In genomic region chr2:143838698-143839097, GRCm38 (mm10) we compare ENCODE assay signal across 8 mouse cellular contexts. TPM values are rescaled to one million over a fixed set of nuclear protein-coding genes. Genes with fewer than 3 reads are reported as not detected.
DNase-seq lines count a peak whose midpoint lies in the region; ATAC-seq lines count a peak whose summit lies in the region.

No protein-coding gene starts in this region.

- no peak for ATAC-seq in embryonic facial prominence, embryonic 14.5 days (ENCODE audit: low read depth)
- ATAC-seq in heart, embryonic 15.5 days (replicated peaks; ENCODE audit: insufficient number of reproducible peaks, insufficient read depth, low FRiP score, low read depth), result 0 out of 2 replicates have a peak, but pooled peaks have one; percentile 63
- peak; percentile 87 for ATAC-seq in lung, embryonic 16.5 days (ENCODE audit: low read depth)
- no peak for ATAC-seq in hindbrain, embryonic 16.5 days

- peak; percentile 13 for DNase-seq in embryonic facial prominence, embryonic 14.5 days (ENCODE audit: low spot score)
- no peak for DNase-seq in embryonic facial prominence, embryonic 10.5 days (ENCODE audit: low spot score)
- DNase-seq in 3T3-L1 (ENCODE audit: low read depth, low spot score), result peak; percentile 87
- DNase-seq in gastrocnemius, postnatal 25 days, result no peak
- no peak for DNase-seq in right cerebral cortex, postnatal 14 days

- H3K9me3 ChIP-seq in embryonic facial prominence, embryonic 14.5 days (ENCODE audit: control insufficient read depth, low read length), result no peaks in the 10 kb centered on the region
- no peaks in the 10 kb centered on the region for H3K9me3 ChIP-seq in embryonic facial prominence, embryonic 10.5 days
- H3K9me3 ChIP-seq in heart, embryonic 15.5 days (replicated peaks), result no peaks in the 10 kb centered on the region
- H3K9me3 ChIP-seq in lung, embryonic 16.5 days (ENCODE audit: control insufficient read depth, low read length), result no peaks in the 10 kb centered on the region
- H3K9me3 ChIP-seq in hindbrain, embryonic 16.5 days (ENCODE audit: control insufficient read depth, low read length), result no peaks in the 10 kb centered on the region

- 55% methylated on average over 5 of the region's 5 CpGs for WGBS in embryonic facial prominence, embryonic 14.5 days
- 70% methylated on average over 5 of the region's 5 CpGs for WGBS in embryonic facial prominence, embryonic 10.5 days
- 34% methylated on average over 5 of the region's 5 CpGs for WGBS in heart, embryonic 15.5 days
- 27% methylated on average over 5 of the region's 5 CpGs for WGBS in lung, embryonic 16.5 days
- WGBS in hindbrain, embryonic 16.5 days, result 69% methylated on average over 5 of the region's 5 CpGs

- H3K27ac ChIP-seq in embryonic facial prominence, embryonic 14.5 days (replicated peaks; ENCODE audit: low read depth, low read length), result no peak overlapping the region
- H3K27ac ChIP-seq in embryonic facial prominence, embryonic 10.5 days (replicated peaks), result no peak overlapping the region
- no peak overlapping the region for H3K27ac ChIP-seq in heart, embryonic 15.5 days
- no peak overlapping the region for H3K27ac ChIP-seq in lung, embryonic 16.5 days (ENCODE audit: low read length)
- no peak overlapping the region for H3K27ac ChIP-seq in hindbrain, embryonic 16.5 days (ENCODE audit: low read depth, low read length)

- H3K9ac ChIP-seq in embryonic facial prominence, embryonic 14.5 days (ENCODE audit: low read depth, low read length), result no peak overlapping the region
- H3K9ac ChIP-seq in heart, embryonic 15.5 days, result no peak overlapping the region
- H3K9ac ChIP-seq in lung, embryonic 16.5 days (ENCODE audit: low read length), result no peak overlapping the region
- H3K9ac ChIP-seq in hindbrain, embryonic 16.5 days (ENCODE audit: low read depth, low read length), result no peak overlapping the region

- H3K36me3 ChIP-seq in embryonic facial prominence, embryonic 14.5 days (ENCODE audit: control insufficient read depth, insufficient read depth, low read length), result no peaks in the 10 kb centered on the region
- no peaks in the 10 kb centered on the region for H3K36me3 ChIP-seq in embryonic facial prominence, embryonic 10.5 days (replicated peaks)
- H3K36me3 ChIP-seq in heart, embryonic 15.5 days, result no peaks in the 10 kb centered on the region
- H3K36me3 ChIP-seq in lung, embryonic 16.5 days (ENCODE audit: control insufficient read depth, insufficient read depth, low read length), result no peaks in the 10 kb centered on the region
- no peaks in the 10 kb centered on the region for H3K36me3 ChIP-seq in hindbrain, embryonic 16.5 days (ENCODE audit: control insufficient read depth, insufficient read depth, low read length)

- H3K27me3 ChIP-seq in embryonic facial prominence, embryonic 14.5 days (replicated peaks; ENCODE audit: control insufficient read depth, insufficient read depth, low read length), result no peaks in the 10 kb centered on the region
- H3K27me3 ChIP-seq in embryonic facial prominence, embryonic 10.5 days (replicated peaks; ENCODE audit: low read depth, poor library complexity, severe bottlenecking), result no peaks in the 10 kb centered on the region
- no peaks in the 10 kb centered on the region for H3K27me3 ChIP-seq in heart, embryonic 15.5 days
- H3K27me3 ChIP-seq in lung, embryonic 16.5 days (ENCODE audit: control insufficient read depth, insufficient read depth, low read depth, low read length), result no peaks in the 10 kb centered on the region
- H3K27me3 ChIP-seq in hindbrain, embryonic 16.5 days (replicated peaks; ENCODE audit: control insufficient read depth, insufficient read depth, low read length), result no peaks in the 10 kb centered on the region

- no peak overlapping the region for H3K4me3 ChIP-seq in embryonic facial prominence, embryonic 14.5 days (ENCODE audit: low read depth, low read length)
- no peak overlapping the region for H3K4me3 ChIP-seq in embryonic facial prominence, embryonic 10.5 days
- no peak overlapping the region for H3K4me3 ChIP-seq in heart, embryonic 15.5 days
- H3K4me3 ChIP-seq in lung, embryonic 16.5 days (ENCODE audit: low read length), result no peak overlapping the region
- H3K4me3 ChIP-seq in hindbrain, embryonic 16.5 days (ENCODE audit: low read length), result no peak overlapping the region

- no peak overlapping the region for H3K4me2 ChIP-seq in embryonic facial prominence, embryonic 14.5 days (ENCODE audit: low read depth, low read length)
- H3K4me2 ChIP-seq in heart, embryonic 15.5 days, result no peak overlapping the region
- H3K4me2 ChIP-seq in lung, embryonic 16.5 days (ENCODE audit: low read depth, low read length), result no peak overlapping the region
- no peak overlapping the region for H3K4me2 ChIP-seq in hindbrain, embryonic 16.5 days (ENCODE audit: low read length)

- peaks cover 8% of the 10 kb centered on the region for H3K4me1 ChIP-seq in embryonic facial prominence, embryonic 14.5 days (ENCODE audit: control insufficient read depth, insufficient read depth, low read length)
- H3K4me1 ChIP-seq in embryonic facial prominence, embryonic 10.5 days, result peaks cover 14% of the 10 kb centered on the region
- H3K4me1 ChIP-seq in heart, embryonic 15.5 days (replicated peaks), result peaks cover 6% of the 10 kb centered on the region; the same call in 1 of the 2 replicates
- H3K4me1 ChIP-seq in lung, embryonic 16.5 days (replicated peaks; ENCODE audit: control insufficient read depth, insufficient read depth, low read length), result peaks cover 15% of the 10 kb centered on the region
- H3K4me1 ChIP-seq in hindbrain, embryonic 16.5 days (ENCODE audit: control insufficient read depth, insufficient read depth, low read depth, low read length), result no peaks in the 10 kb centered on the region

RNA-seq across cellular contexts. Expression of gene Bfsp1, which starts 24.3 kb away (rescaled TPM):
- 3.0 and 3.8 TPM in 2 replicates for polyA plus RNA-seq in embryonic facial prominence, embryonic 14.5 days (2014; fragmentation: Nextera tagmentation; extraction: Ambion mirVana)
- polyA plus RNA-seq in embryonic facial prominence, embryonic 10.5 days (2016; fragmentation: Nextera tagmentation; extraction: Ambion mirVana), result 0.60 and 1.2 TPM in 2 replicates
- 1.5 and 1.8 TPM in 2 replicates for polyA plus RNA-seq in heart, embryonic 15.5 days (2015; fragmentation: Nextera tagmentation; extraction: Ambion mirVana)
- 1.6 and 2.2 TPM in 2 replicates for polyA plus RNA-seq in lung, embryonic 16.5 days (2015; fragmentation: Nextera tagmentation; extraction: Ambion mirVana)
- total RNA-seq in gastrocnemius, postnatal 25 days (2021), result under 1 TPM; 0.26 to 0.46 TPM
- polyA plus RNA-seq in hindbrain, embryonic 16.5 days (2015; fragmentation: Nextera tagmentation; extraction: Ambion mirVana), result 0.85 and 2.0 TPM in 2 replicates

Comparison
In these comparisons a context has a peak if more than half of its experiments do, and no peak if none do; other contexts are left out.
1. DNase-seq: peak in embryonic facial prominence, embryonic 14.5 days (single experiment) and 3T3-L1 (single experiment); none in embryonic facial prominence, embryonic 10.5 days (single experiment), gastrocnemius, postnatal 25 days (single experiment) and right cerebral cortex, postnatal 14 days (single experiment).
2. ATAC-seq: peak in heart, embryonic 15.5 days (single experiment) and lung, embryonic 16.5 days (single experiment); none in embryonic facial prominence, embryonic 14.5 days (single experiment) and hindbrain, embryonic 16.5 days (single experiment).